Mouse (Mus musculus) stomach, postnatal 0 days (tissue): ENCODE results near the gene Rps6kl1.

ENCODE experiments used
- CTCF ChIP-seq: IDR thresholded peaks from 2 replicates; pipeline ENCODE4 v1.5.1; 2016; ENCODE audit warnings: antibody characterized with exemption, low read depth, mild to moderate bottlenecking, moderate library complexity
- EP300 ChIP-seq: optimal IDR thresholded peaks from 2 replicates; pipeline ENCODE3; 2016; ENCODE audit warnings: antibody characterized with exemption

DNA sequence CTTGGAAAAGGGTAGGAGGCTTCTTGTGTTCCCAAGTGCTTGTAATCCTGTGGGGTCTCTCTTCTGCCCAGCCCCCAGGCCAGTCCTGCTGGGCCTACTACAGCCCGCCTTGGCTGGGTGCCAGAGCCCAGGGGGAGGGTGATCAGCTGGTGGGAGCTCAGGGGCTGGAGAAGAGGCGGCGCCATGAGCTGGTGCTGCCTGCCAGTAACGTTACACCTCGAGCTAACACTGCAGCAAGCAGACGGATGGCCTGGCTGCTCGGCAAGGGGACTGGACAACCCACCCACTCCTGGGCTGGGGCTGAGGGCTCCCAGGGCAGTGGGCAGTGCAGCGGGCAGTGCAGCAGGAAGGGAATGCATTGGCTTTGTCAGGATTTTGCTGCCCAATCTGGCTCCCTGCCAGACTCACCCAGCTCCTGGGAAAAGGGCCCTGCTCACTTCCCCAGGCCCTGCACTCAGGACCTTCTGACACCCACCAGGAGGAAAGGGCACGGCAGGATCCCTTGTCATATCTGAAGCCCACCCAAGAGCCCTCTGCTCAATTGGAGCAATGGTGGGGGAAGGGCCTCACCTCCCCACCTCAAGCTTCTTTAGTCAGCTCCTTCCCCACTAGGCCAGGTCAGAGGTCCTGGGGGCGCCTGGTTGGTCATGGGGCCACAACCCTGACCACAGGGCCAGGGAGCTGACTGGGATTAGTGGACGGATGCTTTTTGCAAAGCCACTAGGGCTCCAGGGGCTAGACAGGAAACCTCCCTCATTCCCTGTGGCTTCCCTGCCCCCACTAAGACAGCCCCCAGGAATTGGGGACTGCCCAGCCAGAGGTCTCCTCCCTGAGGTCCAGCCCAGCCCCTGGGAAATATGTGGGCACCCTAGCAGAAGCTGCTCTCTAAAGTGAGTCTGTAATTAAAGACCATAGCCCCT lies 25.1 kb upstream of the Rps6kl1 start:
- TF ChIP-seq CTCF (no peak), EP300 (no peak)
